Mouse (Mus musculus) heart, adult 8-10 months (tissue): ENCODE results near the gene Tma7. TPM values are rescaled to one million over a fixed set of nuclear protein-coding genes. Genes with fewer than 3 reads are reported as not detected.
A peak's percentile ranks its signal among the peaks of the same experiment; 100 is the strongest.

Experiments
- DNase-seq: peaks from one replicate; pipeline ENCODE4 v3.0.0; 2022; ENCODE audit warnings: low spot score
- total RNA-seq, 4 experiments: library from RNA; stranded (reverse); gene quantifications; 2 replicates each; pipeline ENCODE4 v1.2.4; 2022

The Tma7 gene
- total RNA-seq, 4 experiments from 2014 or later = 220 to 257 (median 236) TPM

GRCm38 (mm10) chr9:109068095-109068735 lies 14.2 kb downstream of the Tma7 start:
- no peak for DNase-seq

- DNase-seq = no peak
These were observed 21.5 kb downstream of the Tma7 start for GRCm38 (mm10) chr9:109060898-109061295.

- no peak for DNase-seq
These were observed 22.0 kb downstream of the Tma7 start for GRCm38 (mm10) chr9:109060184-109060897.

GRCm38 (mm10) chr9:109059136-109059903 lies 23.1 kb downstream of the Tma7 start, which contains the start of gene Trex1:
Trex1 (minus strand) TSS chr9:109059734.
- DNase-seq = peak; percentile 92

GRCm38 (mm10) chr9:109058006-109058765 lies 24.2 kb downstream of the Tma7 start:
- DNase-seq = no peak

GRCm38 (mm10) chr9:109057543-109057942 lies 24.8 kb downstream of the Tma7 start:
- DNase-seq = peak; percentile 46

- no peak for DNase-seq
These were observed 25.5 kb downstream of the Tma7 start for GRCm38 (mm10) chr9:109056916-109057315.

- DNase-seq = no peak
These were observed 26.2 kb downstream of the Tma7 start for GRCm38 (mm10) chr9:109056081-109056690.

GRCm38 (mm10) chr9:109055271-109056030 lies 26.9 kb downstream of the Tma7 start:
- no peak for DNase-seq

GRCm38 (mm10) chr9:109054712-109055111 lies 27.7 kb downstream of the Tma7 start:
- DNase-seq = peak; percentile 87

- DNase-seq = no peak
These were observed 28.5 kb downstream of the Tma7 start for GRCm38 (mm10) chr9:109053851-109054250.

GRCm38 (mm10) chr9:109053366-109053765 lies 29.0 kb downstream of the Tma7 start:
- no peak for DNase-seq

GRCm38 (mm10) chr9:109052490-109053260 lies 29.7 kb downstream of the Tma7 start:
- DNase-seq = no peak

- no peak for DNase-seq
These were observed 30.5 kb downstream of the Tma7 start for GRCm38 (mm10) chr9:109051651-109052489.

GRCm38 (mm10) chr9:109051011-109051501 lies 31.3 kb downstream of the Tma7 start:
- no peak for DNase-seq

- no peak for DNase-seq
These were observed 31.8 kb downstream of the Tma7 start for GRCm38 (mm10) chr9:109050674-109050997.

- no peak for DNase-seq
These were observed 32.3 kb downstream of the Tma7 start for GRCm38 (mm10) chr9:109049996-109050673.

GRCm38 (mm10) chr9:109049316-109049715 lies 33.1 kb downstream of the Tma7 start:
- DNase-seq = no peak
